18 mouse cellular contexts compared by ENCODE assay signal in genomic region chr7:132730510-132730909, GRCm38 (mm10).
DNase-seq lines count a peak whose midpoint lies in the region; ATAC-seq and TF ChIP-seq lines count a peak whose summit lies in the region.
"Had no signal": no experiment of that assay in that cellular context is flagged by ENCODE, and none has a peak within 500 bp of the region (broad histone marks: within the 10 kb centered on the region; RNA-seq: fewer than 3 reads in every experiment).

No protein-coding gene starts in this region.

- no peak overlapping the region for H3K4me2 ChIP-seq in hindbrain, embryonic 13.5 days
- H3K4me2 ChIP-seq in myocyte (ENCODE audit: low read depth), result no peak overlapping the region

- intact Hi-C loops in heart, adult 2 months (cut with DNase I), result no loop called here

- no peaks in the 10 kb centered on the region for H3K27me3 ChIP-seq in spleen, adult 2 months (ENCODE audit: control insufficient read depth, insufficient read depth, low read length)
- no peaks in the 10 kb centered on the region for H3K27me3 ChIP-seq in hindbrain, embryonic 13.5 days
- H3K27me3 ChIP-seq in myocyte (ENCODE audit: control insufficient read depth, insufficient read depth, insufficient read length), result no peaks in the 10 kb centered on the region
- no peaks in the 10 kb centered on the region for H3K27me3 ChIP-seq in heart, adult 2 months (ENCODE audit: control insufficient read depth, insufficient read depth, low read length)

- H3K79me2 ChIP-seq in myocyte (ENCODE audit: control insufficient read depth, insufficient read depth), result no peaks in the 10 kb centered on the region
- no peaks in the 10 kb centered on the region for H3K79me2 ChIP-seq in heart, adult 2 months (replicated peaks; ENCODE audit: control insufficient read depth, insufficient read depth, low read length)

- 0 out of 2 replicates have a peak, but pooled peaks cover 1% of the 10 kb centered on the region for H3K36me3 ChIP-seq in spleen, adult 2 months (ENCODE audit: control insufficient read depth, insufficient read depth, low read length)
- no peaks in the 10 kb centered on the region for H3K36me3 ChIP-seq in hindbrain, embryonic 13.5 days
- H3K36me3 ChIP-seq in myocyte (ENCODE audit: control insufficient read depth, insufficient read depth), result no peaks in the 10 kb centered on the region
- H3K36me3 ChIP-seq in heart, adult 2 months (ENCODE audit: control insufficient read depth, insufficient read depth, low read length), result no peaks in the 10 kb centered on the region

- H3ac ChIP-seq in myocyte (ENCODE audit: control insufficient read depth, insufficient read length), result no peak overlapping the region

- no peak for TF ChIP-seq EP300 in heart, adult 2 months (IDR thresholded peaks at IDR 0.05; ENCODE audit: insufficient read depth, low read depth, low read length)

- TF ChIP-seq CTCF in layer of hippocampus, adult 2 months (conservative IDR thresholded peaks at IDR 0.05), result no peak
- TF ChIP-seq CTCF in spleen, adult 2 months (IDR thresholded peaks at IDR 0.05; ENCODE audit: extremely low read depth, insufficient read depth, insufficient read length, insufficient replicate concordance), result no peak
- no peak for TF ChIP-seq CTCF in heart, adult 2 months (IDR thresholded peaks at IDR 0.05)

- no peaks in the 10 kb centered on the region for H3K9me3 ChIP-seq in hindbrain, embryonic 13.5 days

- TF ChIP-seq POLR2A in spleen, adult 2 months (IDR thresholded peaks at IDR 0.05; ENCODE audit: low read depth, low read length), result no peak
- TF ChIP-seq POLR2A in myocyte (IDR thresholded peaks at IDR 0.05; ENCODE audit: insufficient read length, low read depth), result no peak
- TF ChIP-seq POLR2A in heart, adult 2 months (IDR thresholded peaks at IDR 0.05; ENCODE audit: insufficient read depth, low read depth, low read length), result no peak

- ATAC-seq in hindbrain, embryonic 13.5 days (ENCODE audit: low FRiP score), result no peak
- ATAC-seq: intestine, embryonic 16.5 days had no signal

- H3K4me1 ChIP-seq in spleen, adult 2 months (ENCODE audit: control insufficient read depth, insufficient read depth, insufficient read length), result peaks cover 15% of the 10 kb centered on the region; the same call in 1 of the 2 replicates
- peaks cover 65% of the 10 kb centered on the region for H3K4me1 ChIP-seq in hindbrain, embryonic 13.5 days (replicated peaks)
- H3K4me1 ChIP-seq in heart, adult 2 months (ENCODE audit: control insufficient read depth, insufficient read depth, low read length), result peaks cover 22% of the 10 kb centered on the region

- 57% methylated on average over 7 of the region's 7 CpGs for WGBS in spleen, adult 2 months
- WGBS in hindbrain, embryonic 13.5 days, result 72% methylated on average over 7 of the region's 7 CpGs
- 76% methylated on average over 7 of the region's 7 CpGs for WGBS in heart, adult 2 months

- H3K27ac ChIP-seq in layer of hippocampus, adult 2 months, result peak overlapping the region; percentile 78
- H3K27ac ChIP-seq in spleen, adult 2 months (ENCODE audit: insufficient read depth, low read length), result peak overlapping the region; percentile 44; the same call in 1 of the 2 replicates
- H3K27ac ChIP-seq in hindbrain, embryonic 13.5 days, result peak overlapping the region; percentile 67; the same call in 1 of the 2 replicates
- no peak overlapping the region for H3K27ac ChIP-seq in heart, adult 2 months

- no peak overlapping the region for H3K4me3 ChIP-seq in layer of hippocampus, adult 2 months
- no peak overlapping the region for H3K4me3 ChIP-seq in spleen, adult 2 months (ENCODE audit: extremely low read depth, insufficient read depth, insufficient read length)
- no peak overlapping the region for H3K4me3 ChIP-seq in hindbrain, embryonic 13.5 days
- H3K4me3 ChIP-seq in myocyte, result no peak overlapping the region
- no peak overlapping the region for H3K4me3 ChIP-seq in heart, adult 2 months
- H3K4me3 ChIP-seq: erythroblast, embryonic 14.5 days had no signal

- DNase-seq in layer of hippocampus, adult 2 months (ENCODE audit: low spot score in 2 of 2), result no peak
- no peak for DNase-seq in layer of hippocampus, postnatal 25 days (ENCODE audit: extremely low spot score in 1 of 2, low spot score in 1 of 2)
- DNase-seq in spleen, adult 2 months (ENCODE audit: low read depth in 1 of 2, low spot score in 2 of 2), result no peak
- no peak for DNase-seq in spleen, adult 18-20 months
- no peak for DNase-seq in cerebellum, postnatal 36 days
- DNase-seq in heart, adult 2 months, result no peak
- DNase-seq: adrenal gland, adult 2 months; B cell, adult 2 months; heart, postnatal 14 days; kidney, postnatal 10 days; layer of hippocampus, postnatal 36 days; lung, postnatal 10 days; right cerebral cortex, postnatal 14 days; thymus, adult 18-20 months had no signal

- H3K9ac ChIP-seq in hindbrain, embryonic 13.5 days, result no peak overlapping the region
- H3K9ac ChIP-seq in heart, adult 2 months (ENCODE audit: low read depth, low read length), result no peak overlapping the region

TF ChIP-seq in myocyte, 11 proteins besides CTCF, POLR2A, EP300 and RAD21:
- TF ChIP-seq MYOD1 (IDR thresholded peaks at IDR 0.05; ENCODE audit: control insufficient read depth in 1 of 3, insufficient read length in 2 of 3, low read depth in 2 of 3) (peak in 1 of 3 experiments; percentile 37), MYOG (IDR thresholded peaks at IDR 0.05; ENCODE audit: control insufficient read depth in 1 of 3, insufficient read depth in 1 of 3, insufficient read length in 2 of 3, low read depth in 2 of 3) (peak in 2 of 3 experiments; percentile 1 to 42), CEBPB (IDR thresholded peaks at IDR 0.05; ENCODE audit: insufficient read depth, poor library complexity, severe bottlenecking) (no peak), REST (IDR thresholded peaks at IDR 0.05; ENCODE audit: insufficient read depth, insufficient read length) (no peak), E2F4 (IDR thresholded peaks at IDR 0.05; ENCODE audit: insufficient read depth) (no peak), TCF12 (IDR thresholded peaks at IDR 0.05; ENCODE audit: insufficient read depth, poor library complexity, severe bottlenecking) (no peak), SRF (IDR thresholded peaks at IDR 0.05; ENCODE audit: control insufficient read depth, insufficient read length, low read depth) (no peak)
TF ChIP-seq in myocyte: peak in this region for 2.
